ENCODE assay signal across 8 mouse cellular contexts in the genomic region with DNA sequence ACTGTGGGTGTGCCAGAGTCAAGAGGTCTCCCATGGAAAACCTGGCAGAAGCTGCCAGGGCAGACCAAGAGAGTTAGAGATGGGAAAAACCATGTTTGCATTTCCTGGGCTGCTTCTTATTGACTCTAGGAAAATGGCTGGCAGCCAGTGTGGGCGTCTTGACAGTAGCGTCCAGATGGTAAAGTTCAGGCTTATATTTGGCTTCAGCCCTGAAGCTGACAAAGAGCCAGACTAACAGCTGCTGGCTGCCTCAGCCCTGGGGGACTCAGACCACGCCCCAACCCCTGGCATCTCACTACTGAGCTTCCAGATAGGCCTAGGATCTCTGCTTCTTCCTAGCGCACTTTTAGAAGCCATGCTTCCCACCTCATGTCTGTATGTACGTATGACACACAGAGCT.
DNase-seq lines count a peak whose midpoint lies in the region; ATAC-seq and TF ChIP-seq lines count a peak whose summit lies in the region.

No protein-coding gene starts in this region.

- no peak for DNase-seq in heart, postnatal 25 days (ENCODE audit: low spot score)
- DNase-seq in CH12.LX (ENCODE audit: extremely low read depth): peak; percentile 49
- peak; percentile 75 for DNase-seq in forebrain, postnatal 0 days
- peak; percentile 17 for DNase-seq in kidney, adult 18-20 months
- no peak for DNase-seq in Muller cell, postnatal 12 days (ENCODE audit: inconsistent ontology term)
- no peak for DNase-seq in MN1 (ENCODE audit: low spot score)

- no peak for TF ChIP-seq CTCF in CH12.LX (conservative IDR thresholded peaks at IDR 0.05 in 1 of 2, IDR thresholded peaks at IDR 0.05 in 1 of 2; ENCODE audit: low read depth in 2 of 2, low read length in 2 of 2)
- no peak for TF ChIP-seq CTCF in forebrain, postnatal 0 days (IDR thresholded peaks at IDR 0.05; ENCODE audit: low read depth)

- TF ChIP-seq RAD21 in CH12.LX (IDR thresholded peaks at IDR 0.05; ENCODE audit: low read depth, low read length): no peak

- ATAC-seq in heart, embryonic 12.5 days (ENCODE audit: insufficient number of reproducible peaks, low FRiP score): peak; percentile 40
- ATAC-seq in forebrain, postnatal 0 days: peak; percentile 48; the same call in 1 of the 2 replicates
- ATAC-seq in lung, embryonic 16.5 days (ENCODE audit: low read depth): peak; percentile 91

- H3K4me1 ChIP-seq in heart, embryonic 12.5 days (replicated peaks): peaks cover 56% of the 10 kb centered on the region
- peaks cover 3 to 42% of the 10 kb centered on the region in 2 experiments for H3K4me1 ChIP-seq in CH12.LX (ENCODE audit: control insufficient read depth in 1 of 2, insufficient read depth in 2 of 2)
- H3K4me1 ChIP-seq in forebrain, postnatal 0 days (ENCODE audit: insufficient read depth): peaks cover 11% of the 10 kb centered on the region; the same call in 1 of the 2 replicates
- peaks cover 24% of the 10 kb centered on the region for H3K4me1 ChIP-seq in lung, embryonic 16.5 days (replicated peaks; ENCODE audit: control insufficient read depth, insufficient read depth, low read length)

- no peaks in the 10 kb centered on the region for H3K9me3 ChIP-seq in heart, embryonic 12.5 days (replicated peaks)
- no peaks in the 10 kb centered on the region for H3K9me3 ChIP-seq in CH12.LX (replicated peaks; ENCODE audit: low read length)
- no peaks in the 10 kb centered on the region for H3K9me3 ChIP-seq in forebrain, postnatal 0 days (ENCODE audit: low read length)
- no peaks in the 10 kb centered on the region for H3K9me3 ChIP-seq in lung, embryonic 16.5 days (ENCODE audit: control insufficient read depth, low read length)

- no peaks in the 10 kb centered on the region for H3K36me3 ChIP-seq in heart, embryonic 12.5 days
- H3K36me3 ChIP-seq in CH12.LX (replicated peaks in 1 of 2; ENCODE audit: control insufficient read depth in 1 of 2, insufficient read depth in 1 of 2, low read length in 1 of 2): no peaks in the 10 kb centered on the region
- H3K36me3 ChIP-seq in forebrain, postnatal 0 days (ENCODE audit: insufficient read depth): no peaks in the 10 kb centered on the region
- H3K36me3 ChIP-seq in lung, embryonic 16.5 days (ENCODE audit: control insufficient read depth, insufficient read depth, low read length): no peaks in the 10 kb centered on the region

- TF ChIP-seq POLR2A in CH12.LX (IDR thresholded peaks at IDR 0.05; ENCODE audit: low read depth, low read length): no peak

- peaks cover 12% of the 10 kb centered on the region; the same call in 1 of the 2 replicates for H3K27me3 ChIP-seq in heart, embryonic 12.5 days (replicated peaks)
- peaks cover 6% of the 10 kb centered on the region for H3K27me3 ChIP-seq in CH12.LX (replicated peaks)
- no peaks in the 10 kb centered on the region for H3K27me3 ChIP-seq in forebrain, postnatal 0 days (ENCODE audit: insufficient read depth, low read length)
- peaks cover 33% of the 10 kb centered on the region for H3K27me3 ChIP-seq in lung, embryonic 16.5 days (ENCODE audit: control insufficient read depth, insufficient read depth, low read depth, low read length)

- H3K79me2 ChIP-seq in CH12.LX (replicated peaks; ENCODE audit: control insufficient read depth, extremely low read depth, insufficient read depth, poor library complexity, severe bottlenecking): no peaks in the 10 kb centered on the region

- in situ Hi-C loops in CH12.LX (cut with MboI; ENCODE audit: low pct_ligation_motif_present, low pct_unique_long_range_greater_than_20kb, low sequenced_read_pairs): no loop called here

- no peak overlapping the region for H3K9ac ChIP-seq in heart, embryonic 12.5 days
- H3K9ac ChIP-seq in CH12.LX (ENCODE audit: insufficient read depth, low read depth): no peak overlapping the region
- no peak overlapping the region for H3K9ac ChIP-seq in forebrain, postnatal 0 days
- no peak overlapping the region for H3K9ac ChIP-seq in lung, embryonic 16.5 days (ENCODE audit: low read length)

- 37% methylated on average over 5 of the region's 5 CpGs for WGBS in heart, embryonic 12.5 days
- WGBS in forebrain, postnatal 0 days: 42% methylated on average over 5 of the region's 5 CpGs
- WGBS in lung, embryonic 16.5 days: 31% methylated on average over 5 of the region's 5 CpGs

- dilution Hi-C loops in CH12.LX (cut with MboI; ENCODE audit: extremely low pct_ligation_motif_present, extremely low pct_unique_long_range_greater_than_20kb, low sequenced_read_pairs): no loop called here

- intact Hi-C loops in heart, postnatal 25 days (cut with DNase I): no loop called here

- H3K4me2 ChIP-seq in heart, embryonic 12.5 days: peak overlapping the region; percentile 30; the same call in 1 of the 2 replicates
- H3K4me2 ChIP-seq in CH12.LX (ENCODE audit: insufficient read depth, low read depth, poor library complexity, severe bottlenecking): no peak overlapping the region
- no peak overlapping the region for H3K4me2 ChIP-seq in forebrain, postnatal 0 days (ENCODE audit: low read depth)
- no peak overlapping the region for H3K4me2 ChIP-seq in lung, embryonic 16.5 days (ENCODE audit: low read depth, low read length)

- H3K4me3 ChIP-seq in heart, embryonic 12.5 days: no peak overlapping the region
- no peak overlapping the region for H3K4me3 ChIP-seq in CH12.LX (replicated peaks in 1 of 3; ENCODE audit: low read depth in 2 of 3, low read length in 2 of 3, poor library complexity in 1 of 3)
- H3K4me3 ChIP-seq in forebrain, postnatal 0 days (ENCODE audit: low read depth, low read length): no peak overlapping the region
- no peak overlapping the region for H3K4me3 ChIP-seq in lung, embryonic 16.5 days (ENCODE audit: low read length)

- TF ChIP-seq EP300 in CH12.LX (IDR thresholded peaks at IDR 0.05; ENCODE audit: low read length): peak; percentile 31; the same call in 1 of the 2 replicates

- peak overlapping the region; percentile 82 for H3K27ac ChIP-seq in heart, embryonic 12.5 days (ENCODE audit: poor library complexity, severe bottlenecking)
- H3K27ac ChIP-seq in CH12.LX (ENCODE audit: insufficient read depth, low read depth): no peak overlapping the region
- no peak overlapping the region for H3K27ac ChIP-seq in forebrain, postnatal 0 days (ENCODE audit: low read depth, low read length)
- H3K27ac ChIP-seq in lung, embryonic 16.5 days (ENCODE audit: low read length): peak overlapping the region; percentile 3; the same call in 1 of the 2 replicates

TF ChIP-seq in CH12.LX, 34 proteins besides CTCF, POLR2A, EP300 and RAD21:
- TF ChIP-seq E2F4 (IDR thresholded peaks at IDR 0.05; ENCODE audit: insufficient replicate concordance, low read depth, low read length) (no peak), PAX5 (IDR thresholded peaks at IDR 0.05; ENCODE audit: low read length) (no peak), IRF4 (IDR thresholded peaks at IDR 0.05; ENCODE audit: low read depth, low read length) (no peak), TCF12 (IDR thresholded peaks at IDR 0.05; ENCODE audit: low read depth, low read length) (peak; percentile 58; the same call in 1 of the 2 replicates), ZKSCAN1 (IDR thresholded peaks at IDR 0.05; ENCODE audit: borderline replicate concordance, low read depth, low read length) (no peak), ZNF384 (IDR thresholded peaks at IDR 0.05; ENCODE audit: low read depth, low read length) (no peak)

Comparison
In these comparisons a context has a peak if more than half of its experiments do, and no peak if none do; other contexts are left out.
1. ATAC-seq: peak in every context shown above with its lines; median percentile 91 in lung, embryonic 16.5 days; 48 in forebrain, postnatal 0 days; 40 in heart, embryonic 12.5 days.
2. H3K27ac ChIP-seq: peak in heart, embryonic 12.5 days (single experiment) and lung, embryonic 16.5 days (single experiment); none in CH12.LX (single experiment) and forebrain, postnatal 0 days (single experiment).
3. DNase-seq: peak in CH12.LX (single experiment), forebrain, postnatal 0 days (single experiment) and kidney, adult 18-20 months (single experiment); none in heart, postnatal 25 days (single experiment), Muller cell, postnatal 12 days (single experiment) and MN1 (single experiment).